In genomic region chr15:59833232-59833631, GRCm38 (mm10) we compare ENCODE assay signal across 16 mouse cellular contexts.
"Had no signal": no experiment of that assay in that cellular context is flagged by ENCODE, and none has a peak within 500 bp of the region (broad histone marks: within the 10 kb centered on the region; RNA-seq: fewer than 3 reads in every experiment).

No protein-coding gene starts in this region.

- H3K27me3 ChIP-seq: neural tube, embryonic 13.5 days; neural tube, embryonic 15.5 days; stomach, embryonic 15.5 days had no signal

- H3K9ac ChIP-seq: neural tube, embryonic 13.5 days; neural tube, embryonic 15.5 days; stomach, embryonic 15.5 days had no signal

- H3K4me2 ChIP-seq: neural tube, embryonic 13.5 days; neural tube, embryonic 15.5 days; stomach, embryonic 15.5 days had no signal

- H3K4me1 ChIP-seq: neural tube, embryonic 15.5 days; stomach, embryonic 15.5 days had no signal

- H3K9me3 ChIP-seq: neural tube, embryonic 13.5 days; neural tube, embryonic 15.5 days; stomach, embryonic 15.5 days had no signal

- H3K27ac ChIP-seq: neural tube, embryonic 13.5 days; neural tube, embryonic 15.5 days; stomach, embryonic 15.5 days; stomach, postnatal 0 days had no signal

- H3K4me3 ChIP-seq: neural tube, embryonic 13.5 days; neural tube, embryonic 15.5 days; stomach, embryonic 15.5 days had no signal

- H3K36me3 ChIP-seq: neural tube, embryonic 13.5 days; neural tube, embryonic 15.5 days; stomach, embryonic 15.5 days had no signal

- DNase-seq: retina, postnatal 1 day; right cerebral cortex, adult 18-20 months; right cerebral cortex, postnatal 14 days; right cerebral cortex, postnatal 25 days; right cerebral cortex, postnatal 4 days; spleen, adult 18-20 months; thymus, adult 18-20 months; thymus, adult 2 months; thymus, postnatal 14 days; thymus, postnatal 25 days; thymus, postnatal 36 days; thymus, postnatal 4 days had no signal
